Comparison of ENCODE assay signal across 19 mouse cellular contexts in the genomic region with DNA sequence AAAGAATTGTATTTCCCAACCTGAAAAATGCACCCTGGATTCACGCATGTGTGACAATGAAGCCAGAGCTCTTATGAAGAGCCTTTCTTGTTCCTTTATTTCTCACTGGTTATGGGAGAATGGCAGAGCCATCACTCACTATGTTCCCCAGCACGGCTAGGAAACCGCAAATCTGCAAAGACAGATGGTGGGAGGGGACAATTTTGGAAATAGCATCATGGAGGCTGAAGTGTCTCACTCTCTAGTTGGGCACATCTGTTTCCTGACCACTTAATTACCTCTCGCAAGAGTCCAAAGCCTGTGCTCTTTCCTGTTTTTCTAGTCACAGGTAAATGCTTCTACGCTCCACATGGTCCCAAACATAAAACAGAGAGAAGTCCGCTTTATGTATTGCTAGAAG.
DNase-seq lines count a peak whose midpoint lies in the region; ATAC-seq lines count a peak whose summit lies in the region.
"Had no signal": no experiment of that assay in that cellular context is flagged by ENCODE, and none has a peak within 500 bp of the region (broad histone marks: within the 10 kb centered on the region; RNA-seq: fewer than 3 reads in every experiment).

No protein-coding gene starts in this region.

- no peak overlapping the region for H3K4me2 ChIP-seq in kidney, embryonic 14.5 days (replicated peaks; ENCODE audit: low read depth, low read length)
- H3K4me2 ChIP-seq in midbrain, embryonic 11.5 days, result no peak overlapping the region
- H3K4me2 ChIP-seq: forebrain, embryonic 13.5 days; limb, embryonic 15.5 days; liver, embryonic 15.5 days; midbrain, embryonic 13.5 days; neural tube, embryonic 15.5 days had no signal

- no peaks in the 10 kb centered on the region for H3K9me3 ChIP-seq in kidney, embryonic 14.5 days (ENCODE audit: control insufficient read depth, low read length)
- H3K9me3 ChIP-seq in midbrain, embryonic 11.5 days (ENCODE audit: control insufficient read depth, low read length), result no peaks in the 10 kb centered on the region
- H3K9me3 ChIP-seq: embryonic facial prominence, embryonic 10.5 days; forebrain, embryonic 13.5 days; limb, embryonic 15.5 days; liver, embryonic 15.5 days; midbrain, embryonic 13.5 days; neural tube, embryonic 15.5 days had no signal

- no peaks in the 10 kb centered on the region for H3K4me1 ChIP-seq in kidney, embryonic 14.5 days (ENCODE audit: control insufficient read depth, insufficient read depth, low read length)
- no peaks in the 10 kb centered on the region for H3K4me1 ChIP-seq in midbrain, embryonic 11.5 days (ENCODE audit: control insufficient read depth, insufficient read depth, low read length)
- H3K4me1 ChIP-seq: liver, embryonic 15.5 days; midbrain, embryonic 13.5 days; neural tube, embryonic 15.5 days had no signal

- 71% methylated on average over 6 of the region's 6 CpGs for WGBS in kidney, embryonic 14.5 days
- 91% methylated on average over 6 of the region's 6 CpGs for WGBS in midbrain, embryonic 11.5 days

- H3K9ac ChIP-seq in kidney, embryonic 14.5 days (ENCODE audit: low read depth, low read length), result no peak overlapping the region
- no peak overlapping the region for H3K9ac ChIP-seq in midbrain, embryonic 11.5 days (ENCODE audit: low read length)
- H3K9ac ChIP-seq: forebrain, embryonic 13.5 days; limb, embryonic 15.5 days; liver, embryonic 15.5 days; midbrain, embryonic 13.5 days; neural tube, embryonic 15.5 days had no signal

- H3K36me3 ChIP-seq in kidney, embryonic 14.5 days (ENCODE audit: control insufficient read depth, insufficient read depth, low read length), result no peaks in the 10 kb centered on the region
- H3K36me3 ChIP-seq in midbrain, embryonic 11.5 days (ENCODE audit: control insufficient read depth, insufficient read depth, low read length), result no peaks in the 10 kb centered on the region
- H3K36me3 ChIP-seq: embryonic facial prominence, embryonic 10.5 days; limb, embryonic 15.5 days; liver, embryonic 15.5 days; midbrain, embryonic 13.5 days; neural tube, embryonic 15.5 days had no signal

- no peaks in the 10 kb centered on the region for H3K27me3 ChIP-seq in kidney, embryonic 14.5 days (ENCODE audit: control insufficient read depth, insufficient read depth, low read length)
- H3K27me3 ChIP-seq in midbrain, embryonic 11.5 days (ENCODE audit: control insufficient read depth, insufficient read depth, low read length), result no peaks in the 10 kb centered on the region
- H3K27me3 ChIP-seq: forebrain, embryonic 13.5 days; limb, embryonic 15.5 days; liver, embryonic 15.5 days; midbrain, embryonic 13.5 days; neural tube, embryonic 15.5 days had no signal

- no peak overlapping the region for H3K27ac ChIP-seq in kidney, embryonic 14.5 days (ENCODE audit: low read depth, low read length)
- H3K27ac ChIP-seq in midbrain, embryonic 11.5 days (ENCODE audit: low read depth, low read length), result no peak overlapping the region
- H3K27ac ChIP-seq: embryonic facial prominence, embryonic 10.5 days; forebrain, embryonic 13.5 days; gastrocnemius, adult 2 months; limb, embryonic 15.5 days; liver, embryonic 15.5 days; macrophage; midbrain, embryonic 13.5 days; neural tube, embryonic 15.5 days had no signal

- H3K4me3 ChIP-seq in kidney, embryonic 14.5 days (ENCODE audit: low read length), result no peak overlapping the region
- no peak overlapping the region for H3K4me3 ChIP-seq in midbrain, embryonic 11.5 days (ENCODE audit: low read depth, low read length)
- H3K4me3 ChIP-seq: embryonic facial prominence, embryonic 10.5 days; forebrain, embryonic 13.5 days; gastrocnemius, adult 2 months; limb, embryonic 15.5 days; liver, embryonic 15.5 days; midbrain, embryonic 13.5 days; neural tube, embryonic 15.5 days had no signal

- ATAC-seq in granulocyte monocyte progenitor cell, adult 5-6 weeks (replicated peaks; ENCODE audit: poor library complexity, severe bottlenecking), result peak; percentile 52
- no peak for ATAC-seq in kidney, embryonic 14.5 days (ENCODE audit: low FRiP score, low TSS enrichment)
- ATAC-seq in midbrain, embryonic 11.5 days (ENCODE audit: low FRiP score), result no peak
- ATAC-seq: forebrain, embryonic 13.5 days; midbrain, embryonic 13.5 days had no signal

- peak; percentile 41 for DNase-seq in layer of hippocampus, adult 9-11 months
- DNase-seq in layer of hippocampus, postnatal 10 days (ENCODE audit: low spot score in 2 of 2), result no peak
- peak; percentile 83 for DNase-seq in brain, adult 2 months (ENCODE audit: low read depth, low spot score)
- DNase-seq in right cerebral cortex, postnatal 25 days, result peak; percentile 55
- DNase-seq in midbrain, embryonic 11.5 days (ENCODE audit: low spot score, missing footprints), result no peak
- DNase-seq: adrenal gland, adult 8-10 months; cerebellum, adult 11-12 months; kidney, adult 11 months; thymus, postnatal 36 days had no signal

Comparison
In these comparisons a context has a peak if more than half of its experiments do, and no peak if none do; other contexts are left out.
1. DNase-seq: peak in layer of hippocampus, adult 9-11 months (single experiment), brain, adult 2 months (single experiment) and right cerebral cortex, postnatal 25 days (single experiment); none in layer of hippocampus, postnatal 10 days (0 of 2) and midbrain, embryonic 11.5 days (single experiment).